Mouse (Mus musculus) stomach, embryonic 16.5 days (tissue): ENCODE results near the gene Vcpkmt. TPM values are rescaled to one million over a fixed set of nuclear protein-coding genes. Genes with fewer than 3 reads are reported as not detected.
"Not testable (repeated sequence)": the region's sequence is repeated elsewhere in the genome, so short reads cannot be mapped to it uniquely, and the experiment has no call there.

ENCODE experiments used
- ATAC-seq: fragments of 200-750 bp; cut with Nextera tagmentation; 2 replicates; pipeline ENCODE4 v1.8.0; 2017; ENCODE audit warnings: moderate number of reproducible peaks, moderate TSS enrichment; ENCODE audit not compliant: insufficient read depth, low FRiP score
- H3K27ac ChIP-seq: fragments of 300-500 bp; sonication (generic); 2 replicates; pipeline ENCODE4 v1.5.1; 2014; ENCODE audit warnings: low read length
- H3K27me3 ChIP-seq: fragments of 300-500 bp; sonication (generic); 2 replicates; pipeline ENCODE4 v1.6.1; 2014; ENCODE audit warnings: low read length, control low read depth, mixed read lengths; ENCODE audit not compliant: control insufficient read depth, insufficient read depth
- H3K36me3 ChIP-seq: fragments of 300-500 bp; sonication (generic); 2 replicates; pipeline ENCODE4 v1.6.1; 2014; ENCODE audit warnings: low read length; ENCODE audit not compliant: control insufficient read depth, insufficient read depth
- H3K4me1 ChIP-seq: fragments of 300-500 bp; sonication (generic); 2 replicates; pipeline ENCODE4 v1.6.1; 2014; ENCODE audit warnings: low read length, control low read depth, mixed read lengths; ENCODE audit not compliant: control insufficient read depth, insufficient read depth
- H3K4me2 ChIP-seq: fragments of 300-500 bp; sonication (generic); 2 replicates; pipeline ENCODE4 v1.6.1; 2014; ENCODE audit warnings: low read depth, low read length, mixed read lengths
- H3K4me3 ChIP-seq: fragments of 300-500 bp; sonication (generic); replicated peaks from 2 replicates; pipeline ENCODE4 v1.5.1; 2014; ENCODE audit warnings: mild to moderate bottlenecking, low read length
- H3K9ac ChIP-seq: fragments of 300-500 bp; sonication (generic); 2 replicates; pipeline ENCODE4 v1.6.1; 2014; ENCODE audit warnings: low read length
- H3K9me3 ChIP-seq: fragments of 300-500 bp; sonication (generic); replicated peaks from 2 replicates; pipeline ENCODE4 v1.6.1; 2016; ENCODE audit warnings: low read length, control low read depth; ENCODE audit not compliant: control insufficient read depth
- WGBS: fragments of 180-500 bp; shearing (Covaris S2); extraction: QIAGEN DNeasy Blood & Tissue Kit; methylation state at CpG from one replicate; pipeline ENCODE4 v1.1.7; 2014; 5-methylcytosine and 5-hydroxymethylcytosine counted together
- polyA plus RNA-seq: library from polyadenylated mRNA; unstranded; fragments of >200 nt; fragmentation: Nextera tagmentation; extraction: Ambion mirVana; gene quantifications from 2 replicates; pipeline ENCODE4 v1.2.1, GENCODE M21; 2015

Vcpkmt gene
- polyA plus RNA-seq, 1 experiment from 2014 or later, result 26.2 TPM

DNA sequence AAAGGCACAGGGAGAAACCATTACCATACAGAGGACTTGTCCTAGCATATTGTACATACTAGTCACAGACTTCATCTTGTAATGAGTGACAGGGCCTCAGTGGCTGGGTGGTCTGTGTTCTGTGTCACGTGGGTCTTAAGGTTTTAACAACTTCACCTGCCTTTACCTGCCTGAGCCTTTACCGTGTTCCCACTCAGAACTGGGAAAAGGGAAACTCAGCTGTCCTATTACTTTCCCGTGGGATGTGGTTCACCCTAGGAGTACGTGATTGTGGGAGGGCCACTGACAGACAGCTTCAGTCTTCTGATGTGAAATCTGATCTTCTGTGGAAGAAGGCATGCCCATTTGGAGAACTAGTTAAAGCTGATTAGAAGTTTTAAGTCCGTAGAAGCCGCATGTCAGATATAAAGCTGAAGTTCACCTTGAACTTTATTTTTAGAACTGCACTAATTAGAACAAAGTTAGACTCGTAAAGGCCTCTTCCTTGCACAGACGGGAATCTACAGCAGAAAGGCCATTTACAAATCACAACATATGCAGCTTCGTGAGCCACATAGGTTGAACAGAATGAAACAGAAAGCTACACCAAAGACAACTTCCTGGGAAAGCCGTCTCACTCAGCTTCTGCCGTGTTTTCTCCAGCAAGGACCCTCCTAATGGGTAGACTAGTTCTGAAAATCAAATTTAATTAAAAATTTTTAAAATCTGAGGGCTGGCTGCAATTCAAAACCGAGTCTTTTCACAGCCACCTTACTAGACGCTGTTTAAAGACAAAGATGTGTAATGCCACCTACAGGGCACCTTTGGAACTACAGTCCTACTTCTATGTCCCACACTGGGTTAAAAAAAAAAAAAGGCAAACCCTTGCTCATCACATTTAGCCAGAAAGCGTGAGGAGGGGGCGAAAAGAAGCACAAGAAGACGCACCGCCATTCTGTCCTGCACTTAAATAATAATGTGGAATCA, 8.6 kb downstream of the Vcpkmt start:
- WGBS, result 24% methylated on average over 17 of the region's 17 CpGs
- Histone ChIP-seq H3K4me1 (0 out of 2 replicates have a peak, but pooled peaks cover 8% of the 10 kb centered on the region), H3K9me3 (no peaks in the 10 kb centered on the region), H3K9ac (peak overlapping the region; percentile 54; the same call in 1 of the 2 replicates), H3K4me3 (peak overlapping the region; percentile 43), H3K27ac (peak overlapping the region; percentile 61), H3K27me3 (no peaks in the 10 kb centered on the region), H3K4me2 (peak overlapping the region; percentile 52), H3K36me3 (0 out of 2 replicates have a peak, but pooled peaks cover 3% of the 10 kb centered on the region)
- ATAC-seq, result peak; percentile 38

DNA sequence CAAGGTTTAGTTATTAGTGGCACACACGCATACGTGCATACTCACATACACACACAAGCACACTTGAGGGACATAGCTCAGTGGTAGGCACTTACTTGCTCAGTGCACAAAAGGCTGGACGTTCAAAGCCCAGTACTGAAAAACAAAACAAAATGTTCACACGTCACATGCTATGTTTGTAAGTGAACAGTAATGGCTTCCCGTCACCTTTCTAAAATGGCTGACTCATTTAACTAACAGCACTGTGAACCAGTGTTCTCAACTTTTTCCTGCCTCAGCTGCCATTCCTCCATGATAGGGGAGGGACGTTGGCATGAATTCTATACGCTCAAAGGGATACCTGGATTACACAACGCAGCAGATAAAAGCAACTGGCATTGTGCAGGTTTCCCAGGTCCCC, 9.6 kb downstream of the Vcpkmt start:
- no peaks in the 10 kb centered on the region for H3K27me3 ChIP-seq
- peak overlapping the region; percentile 61; the same call in 1 of the 2 replicates for H3K27ac ChIP-seq
- WGBS, result 77% methylated on average over 8 of the region's 8 CpGs
- no peak overlapping the region for H3K4me2 ChIP-seq
- no peak for ATAC-seq
- no peak overlapping the region for H3K9ac ChIP-seq
- no peak overlapping the region for H3K4me3 ChIP-seq
- no peaks in the 10 kb centered on the region for H3K9me3 ChIP-seq
- H3K36me3 ChIP-seq, result 0 out of 2 replicates have a peak, but pooled peaks cover under 1% of the 10 kb centered on the region
- 0 out of 2 replicates have a peak, but pooled peaks cover 8% of the 10 kb centered on the region for H3K4me1 ChIP-seq

GRCm38 (mm10) chr12:69569926-69570325, 12.9 kb downstream of the Vcpkmt start:
- no peak overlapping the region for H3K9ac ChIP-seq
- no peaks in the 10 kb centered on the region for H3K9me3 ChIP-seq
- no peak for ATAC-seq
- no peak overlapping the region for H3K27ac ChIP-seq
- WGBS, result 88% methylated on average over 3 of the region's 3 CpGs
- no peaks in the 10 kb centered on the region for H3K36me3 ChIP-seq
- H3K4me1 ChIP-seq, result 0 out of 2 replicates have a peak, but pooled peaks cover 8% of the 10 kb centered on the region
- no peaks in the 10 kb centered on the region for H3K27me3 ChIP-seq
- H3K4me3 ChIP-seq, result no peak overlapping the region
- H3K4me2 ChIP-seq, result no peak overlapping the region

DNA sequence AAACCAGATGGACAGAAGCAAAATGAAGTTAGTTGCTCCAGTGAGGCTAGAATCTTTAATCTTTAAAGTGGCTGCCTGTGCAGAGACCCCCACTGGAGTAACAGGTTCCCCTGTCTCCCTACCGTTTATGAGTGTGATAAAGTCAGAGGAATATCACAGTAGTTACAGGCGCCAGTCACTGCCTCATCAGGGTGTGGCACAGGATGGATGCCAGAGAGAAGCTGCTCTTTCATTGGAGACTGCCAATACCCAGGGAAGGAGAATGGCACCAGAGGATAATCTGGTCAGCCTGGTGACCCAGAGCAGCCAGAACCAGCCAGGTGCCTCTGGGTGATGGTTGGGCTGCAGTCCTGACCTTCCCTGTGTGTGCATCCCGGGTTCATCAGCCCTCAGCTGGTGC, 14.6 kb downstream of the Vcpkmt start:
- Histone ChIP-seq H3K4me1 (no peaks in the 10 kb centered on the region), H3K4me3 (no peak overlapping the region), H3K4me2 (no peak overlapping the region), H3K9ac (no peak overlapping the region), H3K27me3 (no peaks in the 10 kb centered on the region), H3K36me3 (no peaks in the 10 kb centered on the region), H3K27ac (no peak overlapping the region), H3K9me3 (no peaks in the 10 kb centered on the region)
- 73% methylated on average over 3 of the region's 3 CpGs for WGBS
- no peak for ATAC-seq

GRCm38 (mm10) chr12:69561006-69561405, 21.8 kb downstream of the Vcpkmt start:
- not testable (repeated sequence) for H3K36me3 ChIP-seq, H3K9me3 ChIP-seq, H3K4me2 ChIP-seq, H3K9ac ChIP-seq, H3K4me3 ChIP-seq, H3K27me3 ChIP-seq, H3K27ac ChIP-seq, ATAC-seq, H3K4me1 ChIP-seq
- WGBS, result 78% methylated on average over 6 of the region's 6 CpGs

- no peaks in the 10 kb centered on the region for H3K9me3 ChIP-seq
- no peaks in the 10 kb centered on the region for H3K27me3 ChIP-seq
- no peak overlapping the region for H3K9ac ChIP-seq
- H3K4me3 ChIP-seq, result no peak overlapping the region
- 52% methylated on average over 6 of the region's 6 CpGs for WGBS
- H3K27ac ChIP-seq, result peak overlapping the region; percentile 56; the same call in 1 of the 2 replicates
- H3K4me1 ChIP-seq, result no peaks in the 10 kb centered on the region
- no peaks in the 10 kb centered on the region for H3K36me3 ChIP-seq
- H3K4me2 ChIP-seq, result no peak overlapping the region
- ATAC-seq, result peak; percentile 47; the same call in 1 of the 2 replicates
These were observed 26.5 kb downstream of the Vcpkmt start for GRCm38 (mm10) chr12:69556221-69556861.

- Histone ChIP-seq H3K27ac (no peak overlapping the region), H3K27me3 (no peaks in the 10 kb centered on the region), H3K4me3 (no peak overlapping the region), H3K9ac (no peak overlapping the region), H3K4me2 (no peak overlapping the region), H3K4me1 (no peaks in the 10 kb centered on the region), H3K36me3 (no peaks in the 10 kb centered on the region), H3K9me3 (no peaks in the 10 kb centered on the region)
- WGBS, result 69% methylated on average over 13 of the region's 13 CpGs
- ATAC-seq, result no peak
These were observed 37.2 kb downstream of the Vcpkmt start for GRCm38 (mm10) chr12:69545456-69546178.

DNA sequence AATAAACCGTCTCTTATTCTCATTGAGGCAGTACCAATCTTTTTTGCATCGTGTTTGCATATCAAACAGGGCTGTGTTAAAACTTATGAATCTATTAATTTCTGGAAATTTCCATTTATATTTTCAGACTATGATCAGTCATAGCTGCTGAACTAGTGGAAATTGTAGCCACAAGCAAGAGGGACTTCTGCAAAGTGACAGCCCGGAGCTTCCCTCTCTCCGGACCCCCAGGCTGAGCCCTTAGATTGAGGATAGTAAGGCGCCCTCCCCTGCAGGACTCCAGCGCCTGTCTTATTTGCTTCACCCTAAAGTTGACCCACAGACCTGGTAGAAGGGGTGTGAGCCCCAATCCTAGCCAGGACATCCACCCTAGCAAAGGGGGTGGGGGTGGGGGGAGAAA, 37.8 kb downstream of the Vcpkmt start:
- Histone ChIP-seq H3K9ac (no peak overlapping the region), H3K9me3 (no peaks in the 10 kb centered on the region), H3K4me3 (no peak overlapping the region), H3K4me1 (no peaks in the 10 kb centered on the region), H3K27ac (no peak overlapping the region), H3K27me3 (no peaks in the 10 kb centered on the region), H3K4me2 (no peak overlapping the region), H3K36me3 (no peaks in the 10 kb centered on the region)
- ATAC-seq, result no peak
- WGBS, result 86% methylated on average over 6 of the region's 6 CpGs
